Mouse (Mus musculus): ENCODE data around the gene Spata18.

The Spata18 gene

DNA sequence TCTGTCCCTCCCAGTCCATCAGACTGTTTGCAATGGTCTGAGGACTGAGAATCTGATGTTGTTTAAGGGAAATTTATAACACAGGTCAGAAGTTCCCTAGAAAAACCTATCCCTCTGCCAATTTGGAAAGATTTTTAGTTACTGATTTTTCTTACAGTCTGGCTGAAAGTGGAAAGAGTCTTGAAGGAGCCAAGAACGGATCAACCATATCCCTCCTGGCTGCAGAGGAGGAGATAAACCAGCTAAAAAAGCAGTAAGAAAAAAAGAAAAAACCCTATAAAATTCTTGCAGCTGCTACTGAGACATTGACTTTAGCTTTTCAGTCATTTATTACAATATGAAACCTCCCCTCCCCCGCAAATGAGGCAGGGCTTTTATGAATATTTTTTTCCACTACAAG, 15.5 kb downstream of the Spata18 start:
- DNase-seq (ENCODE audit: low spot score) = no peak

DNA sequence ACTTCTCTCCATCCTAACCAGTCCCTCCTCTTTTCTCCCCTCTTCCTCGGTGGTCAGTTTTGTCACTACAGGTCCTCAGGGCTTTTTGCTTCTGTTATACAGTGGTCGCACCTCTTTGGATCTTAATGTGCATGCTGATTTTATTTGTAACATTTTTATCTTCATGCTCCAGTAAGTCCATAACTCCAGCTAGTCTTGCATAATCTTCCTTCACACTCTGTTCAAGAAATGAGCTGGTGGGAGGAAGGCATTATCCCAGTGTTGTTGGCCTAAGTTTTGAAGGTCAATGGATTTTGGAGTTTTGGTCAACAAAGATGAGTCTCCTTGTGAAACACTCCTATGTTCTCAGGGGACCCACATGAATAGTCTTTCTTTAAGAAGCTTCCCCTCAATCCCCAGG, 16.7 kb downstream of the Spata18 start:
- no peak for DNase-seq (ENCODE audit: low spot score)

GRCm38 (mm10) chr5:73669386-73669785, 18.2 kb downstream of the Spata18 start:
- no peak for DNase-seq (ENCODE audit: low spot score)

- no peak for DNase-seq (ENCODE audit: low spot score)
Observed at GRCm38 (mm10) chr5:73675604-73676003, 24.4 kb downstream of the Spata18 start.

DNA sequence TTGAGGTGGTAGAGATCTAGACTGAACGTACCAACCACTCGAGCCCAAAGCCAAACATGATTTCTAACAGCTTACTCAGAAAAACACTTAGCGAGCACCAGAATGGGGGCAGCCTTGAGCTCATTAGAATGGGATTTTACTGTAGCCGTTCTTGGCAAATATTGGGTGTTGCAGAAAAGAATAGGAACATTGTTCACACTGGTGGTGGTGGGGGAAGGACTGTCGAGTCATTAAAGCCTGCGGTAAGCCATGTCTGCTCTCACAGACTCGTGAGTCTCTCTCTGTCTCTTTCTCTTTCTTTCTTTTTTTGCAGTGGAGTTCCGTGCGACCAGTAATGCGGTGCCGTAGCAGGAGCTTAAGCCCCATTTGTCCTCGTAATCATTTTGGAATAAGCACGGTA, 25.4 kb downstream of the Spata18 start:
- DNase-seq (ENCODE audit: low spot score) = no peak

DNA sequence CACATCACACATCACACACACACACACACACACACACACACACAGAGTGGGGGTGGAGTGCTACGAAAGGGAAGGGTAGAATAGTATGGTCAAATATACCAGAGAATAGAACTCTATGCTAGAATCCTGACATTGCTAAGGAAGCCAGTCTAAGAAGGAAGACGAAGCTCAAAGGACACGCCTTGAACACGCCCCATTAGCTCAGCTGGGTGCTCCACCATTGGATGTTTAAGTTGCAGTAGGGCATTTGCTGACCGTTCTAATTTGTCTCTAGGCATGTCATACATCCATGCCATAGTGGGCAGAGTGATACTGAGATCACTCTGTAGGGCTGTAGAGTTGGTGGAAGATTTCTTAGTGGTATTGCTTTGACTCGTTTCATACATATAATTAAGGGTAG, 32.0 kb downstream of the Spata18 start:
- no peak for DNase-seq (ENCODE audit: low spot score)

DNA sequence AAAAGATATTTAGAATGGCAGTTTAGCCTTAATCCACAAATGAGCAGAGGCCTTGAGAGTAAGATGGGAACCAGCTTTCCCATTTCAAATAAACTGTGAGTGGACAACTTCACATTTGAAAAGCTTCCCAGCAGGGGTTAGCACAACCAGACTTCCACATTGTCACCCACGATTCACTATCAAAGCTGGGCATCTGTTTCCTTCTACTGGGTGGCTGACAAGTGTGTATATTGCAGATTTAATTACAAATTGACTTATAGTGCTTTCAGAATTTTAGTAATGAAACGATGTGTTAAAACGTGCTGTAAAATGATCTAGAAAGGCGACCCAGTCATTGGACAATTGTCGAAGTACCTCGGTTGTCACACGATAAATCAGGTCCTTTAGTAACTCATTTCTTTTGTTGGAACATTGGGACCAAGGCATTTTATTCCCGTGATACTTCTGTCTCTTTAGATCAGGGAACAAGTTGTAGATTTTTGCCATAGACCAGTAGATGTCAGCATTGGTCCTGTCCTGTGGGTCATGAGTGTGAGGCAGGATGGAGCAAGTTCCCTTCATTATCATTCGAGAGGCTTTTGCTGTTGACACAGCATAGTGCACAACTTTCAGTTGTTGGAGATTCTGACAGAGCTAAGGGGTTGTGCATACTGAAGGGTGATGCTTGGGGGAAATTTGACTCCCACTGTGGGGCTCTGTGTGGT, 32.7 kb downstream of the Spata18 start:
- no peak for DNase-seq (ENCODE audit: low spot score)

- no peak for DNase-seq (ENCODE audit: low spot score)
Observed at GRCm38 (mm10) chr5:73686149-73686548, 35.0 kb downstream of the Spata18 start.

DNA sequence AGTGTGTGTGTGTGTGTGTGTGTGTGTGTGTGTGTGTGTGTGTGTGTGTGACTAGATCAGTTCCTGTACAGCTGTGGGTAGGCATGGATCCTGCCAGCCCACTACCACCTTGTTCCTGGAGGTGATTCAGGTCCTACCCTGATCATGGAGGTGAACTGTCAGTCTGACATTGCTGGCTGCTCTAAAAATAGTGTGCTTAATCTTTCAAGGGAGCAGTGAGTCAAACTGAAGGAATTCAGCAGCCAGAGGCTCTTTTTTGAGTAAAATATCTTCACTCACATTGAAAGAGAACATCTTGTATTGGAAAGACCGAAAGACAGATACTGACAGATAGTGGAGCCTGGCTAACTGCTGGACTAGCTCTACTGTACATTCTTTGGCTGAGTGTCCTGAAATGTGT, 37.4 kb downstream of the Spata18 start:
- DNase-seq (ENCODE audit: low spot score) = no peak

- DNase-seq (ENCODE audit: low spot score) = no peak
Observed at GRCm38 (mm10) chr5:73690146-73690545, 39.0 kb downstream of the Spata18 start.

DNA sequence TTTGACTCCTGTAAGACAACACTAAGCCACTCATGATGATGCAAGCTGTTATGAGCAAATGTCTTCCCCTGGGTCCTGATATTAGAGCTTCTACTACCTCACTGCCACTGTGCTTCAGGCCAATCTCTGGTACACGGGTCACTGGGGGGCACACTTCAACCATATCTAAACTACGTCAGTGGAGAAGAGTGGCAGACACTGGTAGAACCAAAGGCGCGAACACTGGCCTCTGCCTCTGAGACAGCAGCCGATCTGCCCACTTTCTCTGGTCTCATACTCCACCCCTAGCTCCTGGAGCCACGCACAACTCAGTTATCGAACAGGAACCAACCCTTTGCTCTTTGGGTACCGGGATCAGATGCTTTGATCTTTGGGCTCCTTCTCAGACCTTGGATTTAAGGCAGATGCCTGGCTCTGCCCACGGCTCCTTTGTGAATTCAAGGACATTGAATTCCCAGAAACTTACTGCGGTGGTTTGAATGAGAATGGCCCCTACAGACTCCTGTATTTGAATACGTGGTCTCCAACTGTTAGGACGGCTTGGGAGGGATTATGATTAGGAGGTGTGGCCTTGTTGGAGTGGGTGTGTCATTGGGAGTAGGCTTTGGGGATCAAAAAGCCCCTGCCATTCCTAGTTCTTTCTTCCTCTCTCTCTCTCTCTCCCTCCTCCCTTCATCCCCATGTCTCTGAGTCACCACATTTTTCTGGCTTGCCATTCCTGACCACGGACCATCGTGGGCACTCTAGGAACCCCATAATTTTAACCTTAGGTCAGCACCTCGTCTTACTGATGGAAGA, 40.7 kb downstream of the Spata18 start:
- DNase-seq (ENCODE audit: low spot score) = no peak

DNA sequence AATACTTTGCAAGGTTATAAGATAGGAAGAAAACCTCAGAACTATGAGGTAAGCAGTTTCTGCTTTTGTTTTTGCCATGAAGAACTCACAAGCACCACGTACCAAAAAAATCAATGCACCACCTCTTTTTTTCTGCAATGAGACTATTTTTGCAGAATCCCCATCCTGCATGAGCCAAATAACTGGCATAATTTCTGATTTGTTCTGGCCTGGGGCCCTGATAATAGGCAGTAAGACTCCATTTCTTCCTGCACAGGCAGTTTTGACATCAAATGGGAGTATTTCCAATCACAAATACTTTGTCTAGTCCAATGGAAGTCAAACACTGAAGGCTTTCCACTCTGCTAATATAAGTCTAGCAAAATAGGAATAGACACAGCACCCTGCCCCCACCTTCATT, 42.6 kb downstream of the Spata18 start:
- DNase-seq (ENCODE audit: low spot score) = no peak

DNA sequence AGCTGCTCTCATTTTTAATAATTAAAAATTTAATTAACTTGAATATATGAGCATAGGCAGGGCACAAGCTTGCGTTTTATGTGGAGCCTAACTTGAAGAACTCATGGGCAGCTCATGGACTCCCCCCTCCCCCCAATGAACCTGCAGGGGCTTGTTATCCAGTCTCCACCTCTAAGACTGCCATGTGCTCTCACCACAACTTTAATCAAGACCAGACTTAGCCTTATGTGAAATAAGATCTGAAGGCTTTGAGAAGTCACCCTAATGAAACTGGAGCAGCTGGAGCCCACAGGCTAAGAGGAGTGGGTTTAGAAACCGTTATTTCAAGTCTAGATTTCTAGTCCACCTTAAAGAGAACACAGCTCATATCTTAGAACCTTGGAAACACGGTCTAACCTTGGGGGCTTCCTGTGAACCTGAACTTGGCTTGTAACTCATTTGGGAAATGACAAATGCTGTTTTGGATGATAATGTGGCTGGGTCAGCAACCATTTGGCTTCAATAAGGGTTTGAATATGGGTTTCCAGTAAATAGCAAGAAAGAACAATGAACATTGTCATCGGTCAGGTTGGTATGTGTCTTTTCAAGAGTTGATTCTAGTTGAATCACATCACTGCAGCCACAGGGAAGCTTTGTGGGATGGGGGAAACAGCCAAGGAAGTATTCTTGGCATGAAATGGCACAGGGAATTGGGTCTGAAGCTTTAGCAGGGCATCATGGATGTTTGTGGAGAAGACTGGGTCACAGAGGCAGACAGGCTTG, 43.3 kb downstream of the Spata18 start:
- DNase-seq (ENCODE audit: low spot score) = no peak

GRCm38 (mm10) chr5:73697700-73698099, 46.5 kb downstream of the Spata18 start:
- no peak for DNase-seq (ENCODE audit: low spot score)

DNA sequence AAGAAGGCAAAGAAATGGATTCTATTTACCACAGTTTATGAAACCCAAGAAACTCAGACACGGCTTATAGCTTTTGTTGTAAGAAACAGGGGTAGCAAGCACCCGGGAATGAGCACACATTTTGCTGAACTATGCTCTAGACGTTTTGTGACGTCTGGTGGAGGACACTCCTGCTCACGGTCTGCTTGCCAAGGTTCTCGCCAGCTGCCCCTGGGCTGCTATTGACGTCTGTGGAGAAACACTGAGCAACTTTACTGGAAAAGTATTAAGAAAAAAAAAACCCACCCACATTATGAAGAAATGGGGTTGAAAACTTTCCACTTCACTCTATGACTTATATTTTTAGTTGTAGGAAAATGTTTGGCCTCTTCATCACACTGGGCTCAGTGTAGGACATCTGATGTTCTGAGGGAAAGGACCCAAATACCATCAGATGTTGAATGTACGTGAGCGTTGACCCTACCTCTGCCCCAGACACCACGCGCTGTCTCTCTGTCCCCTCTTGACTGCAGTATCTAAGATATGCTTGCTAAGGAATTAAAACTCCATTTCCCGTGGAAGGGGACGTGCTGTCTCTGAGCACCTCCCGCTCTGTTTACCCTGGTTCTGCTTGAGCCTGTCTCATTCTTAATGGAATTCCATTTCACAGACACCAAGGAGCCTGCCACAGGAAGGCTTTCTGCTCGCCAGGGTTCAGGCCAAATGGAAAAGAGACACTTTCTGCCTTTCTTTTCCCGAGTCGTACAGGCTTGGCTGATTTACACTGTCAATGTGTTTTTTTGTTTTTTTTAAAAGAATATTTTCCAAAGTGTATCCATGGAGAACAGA, 50.1 kb downstream of the Spata18 start:
- DNase-seq (ENCODE audit: low spot score) = no peak

DNA sequence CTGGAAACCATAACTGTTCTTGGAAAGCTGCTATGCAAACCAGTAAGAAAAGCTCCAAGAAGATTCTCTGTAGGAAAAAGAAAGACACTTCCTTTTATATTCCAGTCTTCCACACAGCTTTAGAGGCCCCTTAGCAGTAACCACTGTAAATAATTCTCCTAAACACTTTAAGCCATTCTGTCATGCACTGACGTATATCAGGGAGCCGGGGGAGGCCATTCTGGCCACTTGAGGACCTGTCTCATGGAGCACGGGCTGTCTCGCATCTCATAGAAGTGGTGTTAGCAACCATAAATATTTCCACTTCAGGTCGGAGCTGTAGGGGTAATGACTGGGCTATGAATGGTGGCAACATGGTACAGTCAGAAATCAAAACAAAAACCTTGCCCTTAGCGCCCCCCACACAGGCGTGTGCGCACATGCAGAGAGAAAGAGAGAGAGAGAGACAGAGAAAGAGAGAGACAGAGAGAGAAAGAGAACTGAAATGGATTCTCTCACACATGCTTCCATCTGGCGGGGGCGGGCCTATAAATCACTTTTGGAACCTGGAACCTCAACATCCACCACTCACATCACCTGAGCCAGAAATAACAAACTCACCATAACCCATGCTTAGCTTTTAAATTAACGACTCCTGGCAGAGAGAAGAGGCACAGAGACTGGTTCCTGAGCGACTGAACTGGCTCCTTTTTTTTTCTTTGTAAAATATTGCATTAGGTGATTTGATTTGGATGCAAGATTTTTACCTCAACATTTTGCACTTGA, 50.9 kb downstream of the Spata18 start:
- no peak for DNase-seq (ENCODE audit: low spot score)

- DNase-seq (ENCODE audit: low spot score) = no peak
Observed at GRCm38 (mm10) chr5:73703096-73703495, 51.9 kb downstream of the Spata18 start.

DNA sequence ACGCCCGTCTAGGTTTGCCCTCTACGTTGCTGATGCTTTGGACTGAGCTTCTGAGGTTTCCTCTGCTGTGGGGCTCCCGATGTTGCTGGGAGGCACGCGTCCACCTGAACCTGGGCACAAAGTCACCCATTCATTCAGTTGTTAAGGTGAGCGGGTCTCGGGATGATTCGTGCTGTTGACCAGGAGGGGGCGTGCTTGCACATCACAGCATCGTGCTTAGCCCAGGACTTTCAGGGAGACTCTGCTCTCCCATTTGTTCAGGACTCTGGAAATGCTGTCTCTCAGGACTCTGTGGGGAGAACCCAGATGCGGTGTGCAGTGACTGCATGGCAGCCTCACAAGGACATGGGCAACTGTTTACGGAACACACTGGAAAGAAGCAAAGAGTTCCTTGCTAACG, 53.1 kb downstream of the Spata18 start:
- no peak for DNase-seq (ENCODE audit: low spot score)

DNA sequence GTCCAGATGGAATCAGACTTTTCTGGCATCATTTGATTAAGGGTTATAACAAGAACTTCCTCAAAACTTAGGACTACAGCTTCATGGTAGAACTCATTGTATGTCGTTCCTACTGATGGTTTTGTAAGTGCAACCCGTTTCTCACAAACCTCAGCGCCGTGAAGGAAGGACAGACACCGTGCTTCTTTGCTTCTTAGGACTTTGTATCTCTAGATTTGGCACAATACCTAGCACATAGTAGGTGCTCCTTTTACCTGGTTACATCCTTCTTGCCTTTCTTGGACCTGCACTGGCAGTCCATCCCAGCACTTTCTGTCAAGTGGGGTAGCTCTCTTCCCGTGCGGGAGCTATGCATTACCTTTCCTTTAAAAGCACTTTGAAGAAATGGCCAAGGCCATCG, 53.6 kb downstream of the Spata18 start:
- no peak for DNase-seq (ENCODE audit: low spot score)

DNA sequence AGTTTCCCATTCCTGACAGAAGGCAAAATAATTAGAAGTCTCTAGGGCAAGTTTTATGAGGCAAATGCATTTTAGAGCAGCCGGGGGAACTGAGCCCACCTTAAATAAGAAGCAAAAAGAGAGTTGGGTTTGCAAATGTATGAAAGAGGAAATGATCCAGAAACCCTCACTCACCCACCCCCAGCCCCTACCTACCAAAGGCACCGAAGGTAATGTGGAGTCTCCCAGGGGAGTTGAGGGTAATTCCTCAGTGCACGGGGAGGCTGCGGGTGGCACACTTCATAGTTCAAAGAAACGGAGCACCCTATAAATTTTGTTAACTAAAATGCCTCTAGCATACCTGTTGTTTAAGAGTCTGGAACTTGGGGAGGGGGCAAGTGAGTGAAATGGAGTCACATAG, 54.1 kb downstream of the Spata18 start:
- DNase-seq (ENCODE audit: low spot score) = no peak

DNA sequence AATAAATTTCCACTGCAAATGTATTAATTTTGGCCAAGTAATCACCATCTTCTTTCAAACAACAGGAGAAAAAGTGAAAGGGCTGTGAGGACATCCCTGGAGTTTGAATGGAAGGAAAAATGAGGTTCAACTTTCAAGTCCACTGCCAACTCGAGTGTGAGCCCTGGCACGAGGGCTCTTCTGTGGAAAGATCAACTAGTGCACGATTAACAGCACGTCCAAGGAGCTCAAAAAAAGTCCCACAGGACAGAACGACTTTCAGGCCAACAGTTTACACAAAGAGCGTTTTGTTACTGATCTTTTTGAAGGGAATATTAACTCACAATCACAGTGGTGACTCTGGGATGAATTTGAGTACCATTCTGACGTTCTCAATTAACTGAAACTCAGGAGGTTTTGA, 61.7 kb downstream of the Spata18 start:
- DNase-seq (ENCODE audit: low spot score) = no peak
